Mouse (Mus musculus) cerebellum, postnatal 36 days (tissue): ENCODE measurements around the gene Gcgr.
"Not testable (repeated sequence)": the region's sequence is repeated elsewhere in the genome, so short reads cannot be mapped to it uniquely, and the experiment has no call there.

Source experiments
- DNase-seq, 2 experiments: peaks; one replicate each; pipeline ENCODE4 v3.0.0; 2021 to 2022; ENCODE audit warnings: mixed read lengths in 2 of 2

Gene Gcgr

GRCm38 (mm10) chr11:120507611-120508289, 22.7 kb upstream of the Gcgr start:
- DNase-seq, result no peak

GRCm38 (mm10) chr11:120508290-120508870, 22.1 kb upstream of the Gcgr start:
- no peak for DNase-seq

- DNase-seq, result no peak
Observed at GRCm38 (mm10) chr11:120509940-120510339, 20.6 kb upstream of the Gcgr start.

- no peak for DNase-seq
Observed at GRCm38 (mm10) chr11:120510375-120511030, 20.0 kb upstream of the Gcgr start.

- peak; percentile 66 to 68 for DNase-seq
Observed at GRCm38 (mm10) chr11:120512790-120513453, 17.6 kb upstream of the Gcgr start.

- not testable (repeated sequence) for DNase-seq
Observed at GRCm38 (mm10) chr11:120514262-120514661, 16.2 kb upstream of the Gcgr start.

GRCm38 (mm10) chr11:120515611-120516010, 14.9 kb upstream of the Gcgr start:
- peak; percentile 92 to 96 for DNase-seq

- DNase-seq, result no peak
Observed at GRCm38 (mm10) chr11:120517147-120517546, 13.4 kb upstream of the Gcgr start.

- DNase-seq, result no peak
Observed at GRCm38 (mm10) chr11:120518027-120518426, 12.5 kb upstream of the Gcgr start.

GRCm38 (mm10) chr11:120518558-120518957, 11.9 kb upstream of the Gcgr start:
- no peak for DNase-seq

GRCm38 (mm10) chr11:120519738-120520137, 10.8 kb upstream of the Gcgr start:
- DNase-seq, result peak in 1 of 2 experiments; percentile 29

- DNase-seq, result no peak
Observed at GRCm38 (mm10) chr11:120520498-120520897, 10.0 kb upstream of the Gcgr start.

- DNase-seq, result peak; percentile 81 to 86
Observed at GRCm38 (mm10) chr11:120520967-120521540, 9.4 kb upstream of the Gcgr start.

- no peak for DNase-seq
Observed at GRCm38 (mm10) chr11:120522581-120522980, 7.9 kb upstream of the Gcgr start.

- no peak for DNase-seq
Observed at GRCm38 (mm10) chr11:120525959-120526358, 4.5 kb upstream of the Gcgr start.

- DNase-seq, result no peak
Observed at GRCm38 (mm10) chr11:120527690-120528354, 2.7 kb upstream of the Gcgr start.

GRCm38 (mm10) chr11:120528903-120529302, 1.6 kb upstream of the Gcgr start:
- DNase-seq, result no peak

- no peak for DNase-seq
Observed at GRCm38 (mm10) chr11:120531646-120532045, 1.1 kb downstream of the Gcgr start.

- no peak for DNase-seq
Observed at GRCm38 (mm10) chr11:120534093-120534492, 3.6 kb downstream of the Gcgr start.

GRCm38 (mm10) chr11:120535145-120535544, 4.6 kb downstream of the Gcgr start:
- no peak for DNase-seq

GRCm38 (mm10) chr11:120535804-120536203, 5.3 kb downstream of the Gcgr start:
- no peak for DNase-seq

GRCm38 (mm10) chr11:120538485-120538884, 8.0 kb downstream of the Gcgr start:
- peak; percentile 83 to 86 for DNase-seq

- no peak for DNase-seq
Observed at GRCm38 (mm10) chr11:120538955-120539284, 8.4 kb downstream of the Gcgr start.
